Mouse (Mus musculus) E14TG2a.4 (cell line): ENCODE measurements around the gene Clint1.

ENCODE experiments used
- CTCF ChIP-seq: conservative IDR thresholded peaks from 2 replicates; pipeline ENCODE4 v1.5.1; 2014; ENCODE audit warnings: low read length
- NANOG ChIP-seq: IDR thresholded peaks from 2 replicates; pipeline ENCODE4 v1.6.1; 2014; ENCODE audit warnings: borderline replicate concordance, low read length, mixed read lengths
- POU5F1 ChIP-seq: IDR thresholded peaks from 2 replicates; pipeline ENCODE4 v1.6.1; 2014; ENCODE audit warnings: low read length, borderline replicate concordance

DNA sequence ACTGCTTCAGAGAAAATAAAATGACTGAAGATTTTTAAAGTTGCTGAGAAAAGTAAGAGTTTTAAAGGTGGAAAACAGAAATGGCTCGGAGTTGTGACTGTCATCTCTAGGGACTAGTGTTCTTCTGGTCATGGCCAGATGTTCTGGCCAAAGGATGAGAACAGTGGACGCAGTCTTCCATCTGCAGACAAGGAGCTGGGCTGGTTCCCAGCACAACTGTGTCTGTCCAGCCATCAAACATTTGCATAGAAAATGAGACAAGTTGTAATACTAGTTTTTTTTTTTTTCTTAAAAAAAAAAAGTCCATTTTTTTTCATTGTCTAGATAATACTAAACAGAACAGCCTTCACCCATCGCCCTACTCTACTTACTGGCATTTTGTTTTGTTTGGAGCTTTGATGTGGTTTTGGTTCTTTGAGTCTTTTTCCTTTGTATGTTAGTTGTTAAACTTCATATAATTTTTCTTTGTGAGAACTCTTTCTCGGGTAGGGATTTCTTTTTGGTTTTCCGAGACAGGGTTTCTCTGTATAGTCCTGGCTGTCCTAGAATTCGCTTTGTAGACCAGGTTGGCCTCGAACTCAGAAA, 23.6 kb downstream of the Clint1 start:
- no peak for TF ChIP-seq CTCF
- no peak for TF ChIP-seq POU5F1
- no peak for TF ChIP-seq NANOG
